16 mouse cellular contexts compared by ENCODE assay signal in genomic region chr13:32797085-32797484, GRCm38 (mm10). TPM values are rescaled to one million over a fixed set of nuclear protein-coding genes. Genes with fewer than 3 reads are reported as not detected.
A peak's percentile ranks its signal among the peaks of the same experiment; 100 is the strongest.
DNase-seq lines count a peak whose midpoint lies in the region; ATAC-seq and TF ChIP-seq lines count a peak whose summit lies in the region.
"Had no signal": no experiment of that assay in that cellular context is flagged by ENCODE, and none has a peak within 500 bp of the region (broad histone marks: within the 10 kb centered on the region; RNA-seq: fewer than 3 reads in every experiment).

No protein-coding gene starts in this region.

- 94% methylated on average over 1 of the region's 1 CpGs for WGBS in hindbrain, postnatal 0 days
- WGBS in hindbrain, embryonic 13.5 days, result 77% methylated on average over 1 of the region's 1 CpGs
- 85% methylated on average over 1 of the region's 1 CpGs for WGBS in lung, postnatal 0 days
- WGBS in lung, adult 2 months, result 83% methylated on average over 1 of the region's 1 CpGs

- H3K4me1 ChIP-seq in hindbrain, postnatal 0 days (ENCODE audit: insufficient read depth, low read length), result peaks cover 4% of the 10 kb centered on the region; the same call in 1 of the 2 replicates
- peaks cover 6% of the 10 kb centered on the region for H3K4me1 ChIP-seq in hindbrain, embryonic 13.5 days (replicated peaks)
- no peaks in the 10 kb centered on the region for H3K4me1 ChIP-seq in lung, postnatal 0 days (ENCODE audit: insufficient read depth, low read depth, low read length)
- no peaks in the 10 kb centered on the region for H3K4me1 ChIP-seq in lung, adult 2 months (ENCODE audit: control insufficient read depth, insufficient read depth, low read length)

- TF ChIP-seq POLR2A in lung, adult 2 months (IDR thresholded peaks at IDR 0.05; ENCODE audit: borderline replicate concordance, extremely low read depth, low read depth, low read length), result no peak
- TF ChIP-seq POLR2A in brain, embryonic 14.5 days (IDR thresholded peaks at IDR 0.05; ENCODE audit: borderline replicate concordance, extremely low read depth, insufficient read depth, insufficient read length, poor library complexity, severe bottlenecking), result no peak

- H3K27me3 ChIP-seq in hindbrain, postnatal 0 days (ENCODE audit: insufficient read depth, low read length), result no peaks in the 10 kb centered on the region
- no peaks in the 10 kb centered on the region for H3K27me3 ChIP-seq in hindbrain, embryonic 13.5 days
- H3K27me3 ChIP-seq in lung, postnatal 0 days (replicated peaks; ENCODE audit: insufficient read depth, low read length), result no peaks in the 10 kb centered on the region

- H3K36me3 ChIP-seq in hindbrain, postnatal 0 days (ENCODE audit: insufficient read depth, low read length), result no peaks in the 10 kb centered on the region
- no peaks in the 10 kb centered on the region for H3K36me3 ChIP-seq in hindbrain, embryonic 13.5 days
- no peaks in the 10 kb centered on the region for H3K36me3 ChIP-seq in lung, postnatal 0 days (ENCODE audit: insufficient read depth, low read length)

- no peak overlapping the region for H3K27ac ChIP-seq in hindbrain, postnatal 0 days
- H3K27ac ChIP-seq in hindbrain, embryonic 13.5 days, result no peak overlapping the region
- H3K27ac ChIP-seq in lung, postnatal 0 days (ENCODE audit: low read length), result no peak overlapping the region

- no peak overlapping the region for H3K4me2 ChIP-seq in hindbrain, postnatal 0 days (ENCODE audit: low read depth, low read length)
- no peak overlapping the region for H3K4me2 ChIP-seq in hindbrain, embryonic 13.5 days
- no peak overlapping the region for H3K4me2 ChIP-seq in lung, postnatal 0 days (replicated peaks; ENCODE audit: low read depth, low read length)

- TF ChIP-seq EP300 in lung, postnatal 0 days (IDR thresholded peaks at IDR 0.05), result no peak

- H3K4me3 ChIP-seq in hindbrain, postnatal 0 days (ENCODE audit: low read length), result no peak overlapping the region
- no peak overlapping the region for H3K4me3 ChIP-seq in hindbrain, embryonic 13.5 days
- no peak overlapping the region for H3K4me3 ChIP-seq in lung, postnatal 0 days (ENCODE audit: low read depth, low read length)
- H3K4me3 ChIP-seq in lung, adult 2 months (replicated peaks; ENCODE audit: extremely low read depth, low read depth, low read length), result no peak overlapping the region

- no peaks in the 10 kb centered on the region for H3K9me3 ChIP-seq in hindbrain, postnatal 0 days (ENCODE audit: low read length)
- H3K9me3 ChIP-seq in hindbrain, embryonic 13.5 days, result no peaks in the 10 kb centered on the region
- H3K9me3 ChIP-seq in lung, postnatal 0 days (ENCODE audit: low read length), result no peaks in the 10 kb centered on the region

- no peak for ATAC-seq in hindbrain, postnatal 0 days
- ATAC-seq in hindbrain, embryonic 13.5 days (ENCODE audit: low FRiP score), result no peak
- no peak for ATAC-seq in lung, postnatal 0 days
- ATAC-seq: inflammation-experienced regulatory T-cells, adult 6 months had no signal

- peak; percentile 28 for DNase-seq in hindbrain, postnatal 0 days (ENCODE audit: low spot score)
- no peak for DNase-seq in lung, postnatal 0 days (ENCODE audit: low spot score)
- DNase-seq in lung, adult 2 months, result no peak
- DNase-seq in brain, embryonic 14.5 days (ENCODE audit: low read depth), result peak; percentile 21
- DNase-seq in naive thymus-derived CD4-positive, alpha-beta T cell, adult 2 months (ENCODE audit: low read depth), result peak; percentile 13
- no peak for DNase-seq in adrenal gland, adult 8-10 months
- no peak for DNase-seq in layer of hippocampus, adult 11-12 months (ENCODE audit: low spot score)
- DNase-seq: adrenal gland, postnatal 36 days; cerebellum, adult 18-20 months; heart, adult 11 months; liver had no signal

- TF ChIP-seq CTCF in hindbrain, postnatal 0 days (IDR thresholded peaks at IDR 0.05; ENCODE audit: low read depth), result peak; percentile 34
- TF ChIP-seq CTCF in lung, postnatal 0 days (IDR thresholded peaks at IDR 0.05), result peak; percentile 7; the same call in 1 of the 2 replicates
- no peak for TF ChIP-seq CTCF in lung, adult 2 months (IDR thresholded peaks at IDR 0.05; ENCODE audit: insufficient read depth, low read length)
- TF ChIP-seq CTCF in brain, embryonic 14.5 days (IDR thresholded peaks at IDR 0.05; ENCODE audit: borderline replicate concordance, extremely low read depth, insufficient read depth, insufficient read length), result no peak

- no peak overlapping the region for H3K9ac ChIP-seq in hindbrain, postnatal 0 days (replicated peaks; ENCODE audit: low read length)
- no peak overlapping the region for H3K9ac ChIP-seq in hindbrain, embryonic 13.5 days
- no peak overlapping the region for H3K9ac ChIP-seq in lung, postnatal 0 days (replicated peaks; ENCODE audit: low read depth)

RNA-seq across cellular contexts. Expression of gene Wrnip1, which starts 4.8 kb away (rescaled TPM):
- 82.6 and 83.7 TPM in 2 replicates for total RNA-seq in hindbrain, postnatal 0 days (2014; rRNA removed)
- 29.0 and 29.9 TPM in 2 replicates for polyA plus RNA-seq in hindbrain, postnatal 0 days (2015; fragmentation: Nextera tagmentation; extraction: Ambion mirVana)
- 24.3 and 27.5 TPM in 2 replicates for polyA plus RNA-seq in hindbrain, embryonic 13.5 days (2015; fragmentation: Nextera tagmentation; extraction: Ambion mirVana)
- 16.3 and 18.9 TPM in 2 replicates for polyA plus RNA-seq in lung, postnatal 0 days (2015; fragmentation: Nextera tagmentation; extraction: Ambion mirVana)
- 29.0 and 36.0 TPM in 2 replicates for polyA plus RNA-seq in lung, adult 2 months (2012; rRNA removed)
- 59.3 and 63.1 TPM in 2 replicates for polyA plus RNA-seq in brain, embryonic 14.5 days (2012; rRNA removed)
- total RNA-seq in adrenal gland, adult 8-10 months (2022), result 10 to 100 TPM; 33.1 to 50.4 (median 42.2) TPM

RNA-seq across cellular contexts. Expression of gene D930007J09Rik, which starts 5.6 kb away (rescaled TPM):
- total RNA-seq in hindbrain, postnatal 0 days (2014; rRNA removed), result not detected in 2 replicates
- not detected in 2 replicates for polyA plus RNA-seq in hindbrain, postnatal 0 days (2015; fragmentation: Nextera tagmentation; extraction: Ambion mirVana)
- polyA plus RNA-seq in hindbrain, embryonic 13.5 days (2015; fragmentation: Nextera tagmentation; extraction: Ambion mirVana), result not detected in 2 replicates
- not detected in 2 replicates for polyA plus RNA-seq in lung, postnatal 0 days (2015; fragmentation: Nextera tagmentation; extraction: Ambion mirVana)
- polyA plus RNA-seq in lung, adult 2 months (2012; rRNA removed), result not detected in 2 replicates
- polyA plus RNA-seq in brain, embryonic 14.5 days (2012; rRNA removed), result 0.50 and 0.70 TPM in 2 replicates
- total RNA-seq in adrenal gland, adult 8-10 months (2022), result under 1 TPM in 1 of 4 experiments, not detected in 3; 0.75 TPM
- total RNA-seq: adrenal gland, postnatal 36 days; heart, postnatal 25 days had no signal
- polyA plus RNA-seq: inflammation-experienced regulatory T-cells, adult 6 months; spleen, adult 2 months; urinary bladder, adult 2 months had no signal

RNA-seq across cellular contexts. Expression of gene Mylk4, which starts 13.3 kb away (rescaled TPM):
- total RNA-seq in hindbrain, postnatal 0 days (2014; rRNA removed), result 0.47 TPM in 1 of 2 replicates, not detected in the other
- polyA plus RNA-seq in hindbrain, postnatal 0 days (2015; fragmentation: Nextera tagmentation; extraction: Ambion mirVana), result 0.06 and 0.11 TPM in 2 replicates
- 0.05 TPM in 1 of 2 replicates, not detected in the other for polyA plus RNA-seq in hindbrain, embryonic 13.5 days (2015; fragmentation: Nextera tagmentation; extraction: Ambion mirVana)
- 0.02 TPM in 1 of 2 replicates, not detected in the other for polyA plus RNA-seq in lung, postnatal 0 days (2015; fragmentation: Nextera tagmentation; extraction: Ambion mirVana)
- polyA plus RNA-seq in lung, adult 2 months (2012; rRNA removed), result 0.77 and 4.1 TPM in 2 replicates
- polyA plus RNA-seq in brain, embryonic 14.5 days (2012; rRNA removed), result 0.24 and 0.29 TPM in 2 replicates
- under 1 TPM in 1 of 4 experiments, not detected in 3; 0.05 TPM for total RNA-seq in adrenal gland, adult 8-10 months (2022)
- total RNA-seq: adrenal gland, postnatal 36 days had no signal
- polyA plus RNA-seq: inflammation-experienced regulatory T-cells, adult 6 months; spleen, adult 2 months had no signal

RNA-seq across cellular contexts. Expression of gene Serpinb1a, which starts 53.9 kb away (rescaled TPM):
- total RNA-seq in hindbrain, postnatal 0 days (2014; rRNA removed), result 0.18 and 0.94 TPM in 2 replicates
- polyA plus RNA-seq in hindbrain, postnatal 0 days (2015; fragmentation: Nextera tagmentation; extraction: Ambion mirVana), result 4.4 and 5.0 TPM in 2 replicates
- polyA plus RNA-seq in hindbrain, embryonic 13.5 days (2015; fragmentation: Nextera tagmentation; extraction: Ambion mirVana), result 1.2 and 1.4 TPM in 2 replicates
- polyA plus RNA-seq in lung, postnatal 0 days (2015; fragmentation: Nextera tagmentation; extraction: Ambion mirVana), result 32.0 and 33.2 TPM in 2 replicates
- 5.6 and 14.9 TPM in 2 replicates for polyA plus RNA-seq in lung, adult 2 months (2012; rRNA removed)
- 0.85 and 1.4 TPM in 2 replicates for polyA plus RNA-seq in brain, embryonic 14.5 days (2012; rRNA removed)
- 100 to 1,000 TPM in 1 of 4 experiments, 10 to 100 TPM in 1, 1 to 10 TPM in 2; 5.5 to 130 (median 37.7) TPM for total RNA-seq in adrenal gland, adult 8-10 months (2022)

Comparison
In these comparisons a context has a peak if more than half of its experiments do, and no peak if none do; other contexts are left out.
1. CTCF ChIP-seq: peak in hindbrain, postnatal 0 days (single experiment) and lung, postnatal 0 days (single experiment); none in lung, adult 2 months (single experiment) and brain, embryonic 14.5 days (single experiment).
2. DNase-seq: peak in hindbrain, postnatal 0 days (single experiment), brain, embryonic 14.5 days (single experiment) and naive thymus-derived CD4-positive, alpha-beta T cell, adult 2 months (single experiment); none in lung, postnatal 0 days (single experiment), lung, adult 2 months (single experiment), adrenal gland, adult 8-10 months (single experiment) and layer of hippocampus, adult 11-12 months (single experiment).